Mouse (Mus musculus): ENCODE measurements at regions not wholly inside any gene's neighbourhood (a gene's known extent, or its start where the extent isn't known, plus 50 kb on each side); places are given as distances from the start of the nearest gene placed in this dataset.

DNA sequence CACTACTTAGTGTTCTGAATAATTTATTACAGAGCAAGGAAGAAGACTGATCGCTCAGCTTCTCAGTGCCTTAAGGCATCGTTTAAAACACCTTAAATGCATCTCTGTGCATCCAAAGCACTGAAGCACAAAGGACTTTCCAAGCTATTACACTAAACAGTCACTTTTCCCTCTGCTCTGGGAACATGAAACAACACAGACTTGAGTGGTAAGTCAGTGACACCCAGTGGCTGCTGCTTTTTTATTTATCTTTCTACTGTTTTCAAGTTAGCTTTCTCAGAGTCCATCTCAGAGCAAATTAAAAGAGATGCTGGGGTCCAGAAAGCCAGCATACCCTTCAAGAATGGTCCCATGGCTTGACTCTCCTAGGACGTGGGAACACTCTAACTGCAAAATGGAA lies 162.3 kb upstream of the Ttc29 start:
- TF ChIP-seq GATA1 (IDR thresholded peaks at IDR 0.05; ENCODE audit: borderline replicate concordance, low read length): no peak
- no peak for TF ChIP-seq FLI1 (IDR thresholded peaks at IDR 0.05; ENCODE audit: low read length)

All from megakaryocyte, embryonic 14.5 days (primary cell).